Comparison of ENCODE assay signal across 8 mouse cellular contexts in the genomic region with DNA sequence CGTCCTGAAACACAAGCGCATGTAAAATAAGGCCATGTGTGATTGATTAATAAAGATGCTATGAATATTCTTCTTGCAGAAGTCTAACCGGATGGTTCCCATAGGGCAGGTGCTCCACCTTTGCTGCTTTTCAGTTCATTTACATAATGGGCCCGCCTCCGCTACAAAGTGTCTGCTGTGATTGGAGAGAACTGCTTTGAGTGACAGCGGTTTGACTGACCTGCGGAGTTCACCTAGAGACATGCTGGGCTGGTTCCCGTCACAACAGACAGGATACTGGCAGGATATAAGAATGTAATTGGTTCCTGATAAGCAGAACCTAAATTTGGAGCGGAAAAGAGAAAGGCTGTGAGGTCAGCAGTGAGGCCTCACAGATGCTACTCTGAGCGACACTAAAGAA. TPM values are rescaled to one million over a fixed set of nuclear protein-coding genes. Genes with fewer than 3 reads are reported as not detected.
A peak's percentile ranks its signal among the peaks of the same experiment; 100 is the strongest.
DNase-seq lines count a peak whose midpoint lies in the region; ATAC-seq and TF ChIP-seq lines count a peak whose summit lies in the region.

No protein-coding gene starts in this region.

- no peaks in the 10 kb centered on the region for H3K9me3 ChIP-seq in lung, embryonic 16.5 days (ENCODE audit: control insufficient read depth, low read length)
- H3K9me3 ChIP-seq in forebrain, embryonic 11.5 days (ENCODE audit: control insufficient read depth, low read length): no peaks in the 10 kb centered on the region
- no peaks in the 10 kb centered on the region for H3K9me3 ChIP-seq in intestine, postnatal 0 days (ENCODE audit: control insufficient read depth)
- no peaks in the 10 kb centered on the region for H3K9me3 ChIP-seq in stomach, embryonic 16.5 days (replicated peaks; ENCODE audit: control insufficient read depth, low read length)

- no peaks in the 10 kb centered on the region for H3K36me3 ChIP-seq in lung, embryonic 16.5 days (ENCODE audit: control insufficient read depth, insufficient read depth, low read length)
- H3K36me3 ChIP-seq in forebrain, embryonic 11.5 days (ENCODE audit: control insufficient read depth, insufficient read depth, low read length): no peaks in the 10 kb centered on the region
- H3K36me3 ChIP-seq in intestine, postnatal 0 days (ENCODE audit: control insufficient read depth, insufficient read depth): no peaks in the 10 kb centered on the region
- H3K36me3 ChIP-seq in stomach, embryonic 16.5 days (ENCODE audit: control insufficient read depth, insufficient read depth, low read length): no peaks in the 10 kb centered on the region

- TF ChIP-seq CTCF in intestine, postnatal 0 days (IDR thresholded peaks at IDR 0.05; ENCODE audit: low read depth): no peak

- H3K4me3 ChIP-seq in lung, embryonic 16.5 days (ENCODE audit: low read length): peak overlapping the region; percentile 6; the same call in 1 of the 2 replicates
- H3K4me3 ChIP-seq in forebrain, embryonic 11.5 days (ENCODE audit: low read depth, low read length): no peak overlapping the region
- H3K4me3 ChIP-seq in intestine, postnatal 0 days (ENCODE audit: low read depth, low read length): no peak overlapping the region
- no peak overlapping the region for H3K4me3 ChIP-seq in stomach, embryonic 16.5 days (replicated peaks; ENCODE audit: low read length)

- no peak overlapping the region for H3K27ac ChIP-seq in lung, embryonic 16.5 days (ENCODE audit: low read length)
- H3K27ac ChIP-seq in forebrain, embryonic 11.5 days (ENCODE audit: low read depth, low read length): no peak overlapping the region
- no peak overlapping the region for H3K27ac ChIP-seq in intestine, postnatal 0 days (ENCODE audit: low read depth, low read length)
- H3K27ac ChIP-seq in stomach, embryonic 16.5 days (ENCODE audit: low read length): no peak overlapping the region

- no peaks in the 10 kb centered on the region for H3K4me1 ChIP-seq in lung, embryonic 16.5 days (replicated peaks; ENCODE audit: control insufficient read depth, insufficient read depth, low read length)
- H3K4me1 ChIP-seq in forebrain, embryonic 11.5 days (replicated peaks; ENCODE audit: control insufficient read depth, insufficient read depth, low read length): 0 out of 2 replicates have a peak, but pooled peaks cover 2% of the 10 kb centered on the region
- no peaks in the 10 kb centered on the region for H3K4me1 ChIP-seq in intestine, postnatal 0 days (replicated peaks; ENCODE audit: control insufficient read depth, insufficient read depth, low read length)
- no peaks in the 10 kb centered on the region for H3K4me1 ChIP-seq in stomach, embryonic 16.5 days (ENCODE audit: control insufficient read depth, insufficient read depth, low read length)

- peak overlapping the region; percentile 31 for H3K4me2 ChIP-seq in lung, embryonic 16.5 days (ENCODE audit: low read depth, low read length)
- peak overlapping the region; percentile 24; the same call in 1 of the 2 replicates for H3K4me2 ChIP-seq in forebrain, embryonic 11.5 days (ENCODE audit: low read depth, low read length, severe bottlenecking)
- H3K4me2 ChIP-seq in intestine, postnatal 0 days (replicated peaks; ENCODE audit: low read depth): 0 out of 2 replicates have a peak overlapping the region, but pooled peaks have one; percentile 27
- 0 out of 2 replicates have a peak overlapping the region, but pooled peaks have one; percentile 11 for H3K4me2 ChIP-seq in stomach, embryonic 16.5 days (ENCODE audit: low read depth, low read length)

- 40% methylated on average over 10 of the region's 10 CpGs for WGBS in lung, embryonic 16.5 days
- WGBS in forebrain, embryonic 11.5 days: 41% methylated on average over 10 of the region's 10 CpGs
- 46% methylated on average over 10 of the region's 10 CpGs for WGBS in intestine, postnatal 0 days
- WGBS in stomach, embryonic 16.5 days: 43% methylated on average over 10 of the region's 10 CpGs

- H3K27me3 ChIP-seq in lung, embryonic 16.5 days (ENCODE audit: control insufficient read depth, insufficient read depth, low read depth, low read length): no peaks in the 10 kb centered on the region
- no peaks in the 10 kb centered on the region for H3K27me3 ChIP-seq in forebrain, embryonic 11.5 days (ENCODE audit: control insufficient read depth, insufficient read depth, low read length)
- H3K27me3 ChIP-seq in intestine, postnatal 0 days (replicated peaks; ENCODE audit: control insufficient read depth, insufficient read depth, low read length): no peaks in the 10 kb centered on the region
- no peaks in the 10 kb centered on the region for H3K27me3 ChIP-seq in stomach, embryonic 16.5 days (ENCODE audit: control insufficient read depth, insufficient read depth, low read length)

- DNase-seq in lung, postnatal 25 days (ENCODE audit: low spot score): no peak
- DNase-seq in forebrain, embryonic 11.5 days (ENCODE audit: low spot score): no peak
- no peak for DNase-seq in adrenal gland, postnatal 36 days
- no peak for DNase-seq in urinary bladder, postnatal 25 days (ENCODE audit: low spot score)
- DNase-seq in layer of hippocampus, adult 9-11 months: no peak

- no peak for ATAC-seq in lung, embryonic 16.5 days (ENCODE audit: low read depth)
- no peak for ATAC-seq in forebrain, embryonic 11.5 days (replicated peaks; ENCODE audit: low FRiP score)
- ATAC-seq in intestine, postnatal 0 days: no peak
- no peak for ATAC-seq in stomach, embryonic 16.5 days (ENCODE audit: insufficient read depth, low FRiP score)

- H3K9ac ChIP-seq in lung, embryonic 16.5 days (ENCODE audit: low read length): no peak overlapping the region
- no peak overlapping the region for H3K9ac ChIP-seq in forebrain, embryonic 11.5 days (ENCODE audit: low read length)
- no peak overlapping the region for H3K9ac ChIP-seq in intestine, postnatal 0 days (ENCODE audit: low read depth, low read length)
- H3K9ac ChIP-seq in stomach, embryonic 16.5 days (ENCODE audit: low read length): no peak overlapping the region

RNA-seq across cellular contexts. Expression of a gene that starts 13.4 kb away (rescaled TPM):
- 23.4 and 29.2 TPM in 2 replicates for polyA plus RNA-seq in lung, embryonic 16.5 days (2015; fragmentation: Nextera tagmentation; extraction: Ambion mirVana)
- polyA plus RNA-seq in forebrain, embryonic 11.5 days (2014; fragmentation: Nextera tagmentation; extraction: Ambion mirVana): 20.3 and 20.5 TPM in 2 replicates
- polyA plus RNA-seq in intestine, postnatal 0 days (2015; fragmentation: Nextera tagmentation; extraction: Ambion mirVana): 20.5 and 22.5 TPM in 2 replicates
- 39.8 and 50.5 TPM in 2 replicates for polyA plus RNA-seq in stomach, embryonic 16.5 days (2015; fragmentation: Nextera tagmentation; extraction: Ambion mirVana)
- total RNA-seq in adrenal gland, postnatal 36 days (2021): 10 to 100 TPM; 16.9 to 34.3 TPM
